Comparison of ENCODE assay signal across 28 mouse cellular contexts in genomic region chr16:91100484-91100883, GRCm38 (mm10). TPM values are rescaled to one million over a fixed set of nuclear protein-coding genes. Genes with fewer than 3 reads are reported as not detected.
"Had no signal": no experiment of that assay in that cellular context is flagged by ENCODE, and none has a peak within 500 bp of the region (broad histone marks: within the 10 kb centered on the region; RNA-seq: fewer than 3 reads in every experiment).

No protein-coding gene starts in this region.

- H3K4me1 ChIP-seq: embryonic facial prominence, embryonic 12.5 days; embryonic facial prominence, embryonic 15.5 days had no signal

- H3K9me3 ChIP-seq: embryonic facial prominence, embryonic 10.5 days; embryonic facial prominence, embryonic 12.5 days; embryonic facial prominence, embryonic 13.5 days; embryonic facial prominence, embryonic 15.5 days; forebrain, embryonic 12.5 days; forebrain, embryonic 13.5 days; forebrain, embryonic 15.5 days; heart, embryonic 10.5 days had no signal

- H3K9ac ChIP-seq: embryonic facial prominence, embryonic 12.5 days; embryonic facial prominence, embryonic 13.5 days; embryonic facial prominence, embryonic 15.5 days; forebrain, embryonic 12.5 days; forebrain, embryonic 13.5 days; forebrain, embryonic 15.5 days; forebrain, postnatal 0 days had no signal

- ATAC-seq: forebrain, postnatal 0 days had no signal

- DNase-seq: cerebellum, adult 8-10 months; cerebellum, adult 9-10 months; cerebellum, adult 9-11 months; cerebellum, postnatal 10 days; cerebellum, postnatal 14 days; cerebellum, postnatal 25 days; cerebellum, postnatal 36 days; embryo, embryonic 11 days; forebrain, postnatal 0 days; gastrocnemius, adult 2 months; gastrocnemius, postnatal 10 days; gastrocnemius, postnatal 14 days; gastrocnemius, postnatal 25 days; gastrocnemius, postnatal 36 days; heart, adult 11 months; heart, adult 18-20 months; heart, adult 2 months had no signal

- H3K4me3 ChIP-seq: embryonic facial prominence, embryonic 10.5 days; embryonic facial prominence, embryonic 12.5 days; embryonic facial prominence, embryonic 13.5 days; embryonic facial prominence, embryonic 15.5 days; erythroblast, embryonic 14.5 days; forebrain, embryonic 12.5 days; forebrain, embryonic 13.5 days; forebrain, embryonic 15.5 days; gastrocnemius, adult 2 months; heart, adult 2 months; heart, embryonic 10.5 days had no signal

- H3K36me3 ChIP-seq: embryonic facial prominence, embryonic 10.5 days; embryonic facial prominence, embryonic 12.5 days; embryonic facial prominence, embryonic 13.5 days; embryonic facial prominence, embryonic 15.5 days; forebrain, embryonic 12.5 days; forebrain, embryonic 15.5 days; heart, embryonic 10.5 days had no signal

- H3K27ac ChIP-seq: embryonic facial prominence, embryonic 10.5 days; embryonic facial prominence, embryonic 12.5 days; embryonic facial prominence, embryonic 13.5 days; embryonic facial prominence, embryonic 15.5 days; forebrain, embryonic 12.5 days; forebrain, embryonic 13.5 days; forebrain, embryonic 15.5 days; gastrocnemius, adult 2 months; heart, adult 2 months; heart, embryonic 10.5 days had no signal

- H3K4me2 ChIP-seq: embryonic facial prominence, embryonic 12.5 days; embryonic facial prominence, embryonic 13.5 days; embryonic facial prominence, embryonic 15.5 days; forebrain, embryonic 15.5 days had no signal

RNA-seq across cellular contexts. Expression of gene 4932438H23Rik, which starts 5.6 kb away (rescaled TPM):
- total RNA-seq: common myeloid progenitor, adult 5-6 weeks had no signal
- polyA plus RNA-seq: embryonic facial prominence, embryonic 10.5 days; embryonic facial prominence, embryonic 11.5 days; embryonic facial prominence, embryonic 13.5 days; erythroblast, embryonic 14.5 days; heart, embryonic 10.5 days had no signal
